Mouse (Mus musculus): ENCODE data around the gene Apol9b.

DNA sequence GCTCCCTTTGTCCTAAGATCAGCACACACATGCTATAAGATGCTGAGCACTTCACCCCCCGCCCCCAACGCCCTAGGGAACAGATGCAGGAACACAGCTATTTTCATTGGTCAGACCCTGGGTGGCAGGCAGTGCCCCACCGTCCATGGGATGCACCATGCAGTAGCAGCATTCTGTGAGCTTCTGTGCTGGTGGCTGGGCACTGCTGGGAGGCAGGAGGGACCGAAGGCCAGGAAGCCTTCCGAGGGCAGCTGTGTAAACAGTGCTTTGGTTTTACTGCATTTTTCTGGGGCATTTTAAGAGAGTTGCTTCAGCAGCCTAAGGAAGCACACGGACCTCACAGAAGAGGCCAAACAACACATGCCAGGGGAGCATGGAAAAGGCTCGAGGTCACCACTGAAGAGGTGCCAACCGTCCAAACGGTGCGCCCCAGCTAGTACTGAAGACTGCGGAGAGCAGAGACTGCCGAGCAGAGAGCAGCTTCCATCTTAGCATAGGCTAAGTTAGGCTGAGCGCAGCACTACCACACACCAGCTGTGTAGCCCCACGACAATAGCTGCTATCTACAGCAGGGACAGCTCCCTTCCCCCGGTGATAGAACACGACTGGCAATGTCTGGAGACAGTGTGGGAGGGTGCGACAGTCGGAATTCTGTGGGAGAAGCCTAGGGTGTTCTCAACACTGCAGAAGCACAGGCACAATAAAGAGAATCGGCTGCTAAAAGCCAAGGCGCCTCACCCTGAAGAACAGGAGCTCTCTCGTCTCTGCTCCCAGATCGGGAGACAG, 55.4 kb downstream of the Apol9b start:
- no peak for TF ChIP-seq MAFK (IDR thresholded peaks at IDR 0.05; ENCODE audit: insufficient read depth, low read depth, low read length)
- TF ChIP-seq ZC3H11A (IDR thresholded peaks at IDR 0.05; ENCODE audit: borderline replicate concordance, low read depth, low read length): no peak
